Mouse (Mus musculus) forebrain, embryonic 11.5 days (tissue): ENCODE data around the gene Rprd1b. TPM values are rescaled to one million over a fixed set of nuclear protein-coding genes. Genes with fewer than 3 reads are reported as not detected.

Source experiments
- ATAC-seq: fragments of 200-750 bp; cut with Nextera tagmentation; replicated peaks from 2 replicates; pipeline ENCODE4 v1.8.0; 2017; ENCODE audit warnings: moderate TSS enrichment; ENCODE audit not compliant: low FRiP score
- DNase-seq: peaks from one replicate; pipeline ENCODE4 v3.0.0-alpha.2; 2017; ENCODE audit warnings: low spot score
- H3K27ac ChIP-seq: fragments of 300-500 bp; sonication (generic); 2 replicates; pipeline ENCODE4 v1.5.1; 2014; ENCODE audit warnings: low read depth, low read length
- H3K27me3 ChIP-seq: fragments of 300-500 bp; sonication (generic); 2 replicates; pipeline ENCODE4 v1.6.1; 2014; ENCODE audit warnings: mild to moderate bottlenecking, low read length, mixed read lengths; ENCODE audit not compliant: control insufficient read depth, insufficient read depth
- H3K36me3 ChIP-seq: fragments of 300-500 bp; sonication (generic); 2 replicates; pipeline ENCODE4 v1.6.1; 2014; ENCODE audit warnings: mild to moderate bottlenecking, low read length, moderate library complexity, mixed read lengths; ENCODE audit not compliant: control insufficient read depth, insufficient read depth
- H3K4me1 ChIP-seq: fragments of 300-500 bp; sonication (generic); replicated peaks from 2 replicates; pipeline ENCODE4 v1.6.1; 2014; ENCODE audit warnings: low read length, mixed read lengths; ENCODE audit not compliant: control insufficient read depth, insufficient read depth
- H3K4me2 ChIP-seq: fragments of 300-500 bp; sonication (generic); 2 replicates; pipeline ENCODE4 v1.6.1; 2014; ENCODE audit warnings: low read depth, mild to moderate bottlenecking, low read length, moderate library complexity, mixed read lengths; ENCODE audit not compliant: severe bottlenecking
- H3K4me3 ChIP-seq: fragments of 300-500 bp; sonication (generic); 2 replicates; pipeline ENCODE4 v1.5.1; 2014; ENCODE audit warnings: low read depth, low read length
- H3K9ac ChIP-seq: fragments of 300-500 bp; sonication (generic); 2 replicates; pipeline ENCODE4 v1.6.1; 2014; ENCODE audit warnings: low read length
- H3K9me3 ChIP-seq: fragments of 300-500 bp; sonication (generic); 2 replicates; pipeline ENCODE4 v1.6.1; 2016; ENCODE audit warnings: low read length, mixed read lengths; ENCODE audit not compliant: control insufficient read depth
- WGBS: fragments of 180-500 bp; shearing (Covaris S2); extraction: QIAGEN DNeasy Blood & Tissue Kit; methylation state at CpG from one replicate; pipeline ENCODE4 v1.1.7; 2014; 5-methylcytosine and 5-hydroxymethylcytosine counted together
- polyA plus RNA-seq: library from polyadenylated mRNA; unstranded; fragments of >200 nt; fragmentation: Nextera tagmentation; extraction: Ambion mirVana; gene quantifications from 2 replicates; pipeline ENCODE4 v1.2.1, GENCODE M21; 2014

The Rprd1b gene
- polyA plus RNA-seq, 1 experiment from 2014 or later: 65.6 TPM

GRCm38 (mm10) chr2:158174958-158175357, 146.7 kb downstream of the Rprd1b start:
- ATAC-seq: no peak
- Histone ChIP-seq H3K9ac (no peak overlapping the region), H3K4me2 (no peak overlapping the region), H3K27ac (no peak overlapping the region), H3K36me3 (no peaks in the 10 kb centered on the region), H3K4me1 (peaks cover 18% of the 10 kb centered on the region; the same call in 1 of the 2 replicates), H3K27me3 (peaks cover under 1% of the 10 kb centered on the region; the same call in 1 of the 2 replicates), H3K9me3 (no peaks in the 10 kb centered on the region), H3K4me3 (no peak overlapping the region)
- no peak for DNase-seq
- WGBS: 93% methylated on average over 15 of the region's 15 CpGs

- ATAC-seq (no peak), DNase-seq (no peak)
- Histone ChIP-seq H3K36me3 (no peaks in the 10 kb centered on the region), H3K9me3 (no peaks in the 10 kb centered on the region), H3K27ac (no peak overlapping the region), H3K27me3 (peaks cover 2% of the 10 kb centered on the region; the same call in 1 of the 2 replicates), H3K9ac (no peak overlapping the region), H3K4me2 (no peak overlapping the region), H3K4me3 (no peak overlapping the region), H3K4me1 (peaks cover 18% of the 10 kb centered on the region; the same call in 1 of the 2 replicates)
- 88% methylated on average over 3 of the region's 3 CpGs for WGBS
Observed at GRCm38 (mm10) chr2:158175433-158175832, 147.1 kb downstream of the Rprd1b start.

DNA sequence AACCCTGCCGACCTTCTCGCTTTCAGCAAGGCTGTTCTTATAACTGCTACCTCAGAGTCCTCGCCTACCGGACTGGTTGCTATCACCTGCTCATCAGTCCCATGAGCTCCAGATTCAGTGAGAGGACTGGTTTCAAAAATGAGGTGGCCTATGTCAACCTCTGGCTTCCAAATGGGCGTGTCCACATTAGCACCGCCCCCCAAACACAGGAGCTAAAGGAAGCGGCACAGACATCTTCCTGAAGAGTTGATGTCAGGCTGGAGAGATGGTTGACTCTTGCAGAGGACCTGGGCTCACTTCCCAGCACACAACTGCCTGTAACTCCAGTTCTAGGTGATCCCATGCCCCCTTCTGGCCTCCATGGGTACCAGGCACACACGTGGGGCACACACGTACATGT, 148.5 kb downstream of the Rprd1b start:
- WGBS: 94% methylated on average over 9 of the region's 9 CpGs

DNA sequence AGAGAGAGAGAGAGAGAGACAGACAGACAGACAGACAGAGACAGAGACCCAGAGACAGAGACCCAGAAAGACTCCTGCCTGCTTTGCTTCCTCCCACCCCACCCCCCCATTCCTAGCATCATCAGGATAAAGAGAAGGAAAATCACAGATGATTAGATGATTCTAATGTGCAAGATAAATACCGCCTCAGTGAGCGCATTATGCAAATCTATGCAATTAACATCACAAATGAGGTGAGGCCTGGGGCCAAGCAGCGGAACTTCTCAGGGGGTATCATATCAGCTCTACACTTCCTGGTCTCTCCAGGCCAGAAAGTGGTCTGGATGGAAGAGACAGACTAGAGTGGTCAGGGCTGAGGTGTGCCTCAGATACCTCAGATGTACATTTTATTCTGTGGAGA, 149.3 kb downstream of the Rprd1b start:
- H3K27ac ChIP-seq: no peak overlapping the region
- H3K4me2 ChIP-seq: no peak overlapping the region
- H3K36me3 ChIP-seq: no peaks in the 10 kb centered on the region
- no peak overlapping the region for H3K9ac ChIP-seq
- H3K9me3 ChIP-seq: no peaks in the 10 kb centered on the region
- ATAC-seq: no peak; the same call in 1 of the 2 replicates
- WGBS: 27% methylated on average over 3 of the region's 3 CpGs
- DNase-seq: peak; percentile 60
- peaks cover 2% of the 10 kb centered on the region; the same call in 1 of the 2 replicates for H3K27me3 ChIP-seq
- H3K4me1 ChIP-seq: peaks cover 18% of the 10 kb centered on the region; the same call in 1 of the 2 replicates
- H3K4me3 ChIP-seq: no peak overlapping the region

More for the DNA sequence above, 148.5 kb downstream of the Rprd1b start:
- DNase-seq: no peak
- H3K4me2 ChIP-seq: no peak overlapping the region
- no peak overlapping the region for H3K27ac ChIP-seq
- H3K27me3 ChIP-seq: peaks cover 2% of the 10 kb centered on the region; the same call in 1 of the 2 replicates
- H3K9me3 ChIP-seq: no peaks in the 10 kb centered on the region
- H3K9ac ChIP-seq: no peak overlapping the region
- no peaks in the 10 kb centered on the region for H3K36me3 ChIP-seq
- H3K4me1 ChIP-seq: peaks cover 18% of the 10 kb centered on the region; the same call in 1 of the 2 replicates
- no peak overlapping the region for H3K4me3 ChIP-seq
- ATAC-seq: no peak

- DNase-seq (no peak), ATAC-seq (no peak; the same call in 1 of the 2 replicates)
- 81% methylated on average over 4 of the region's 4 CpGs for WGBS
- Histone ChIP-seq H3K9me3 (no peaks in the 10 kb centered on the region), H3K27ac (no peak overlapping the region), H3K4me1 (peaks cover 18% of the 10 kb centered on the region; the same call in 1 of the 2 replicates), H3K9ac (no peak overlapping the region), H3K4me3 (no peak overlapping the region), H3K36me3 (no peaks in the 10 kb centered on the region), H3K27me3 (peaks cover 2% of the 10 kb centered on the region; the same call in 1 of the 2 replicates), H3K4me2 (no peak overlapping the region)
Observed at GRCm38 (mm10) chr2:158178139-158178538, 149.8 kb downstream of the Rprd1b start.

DNA sequence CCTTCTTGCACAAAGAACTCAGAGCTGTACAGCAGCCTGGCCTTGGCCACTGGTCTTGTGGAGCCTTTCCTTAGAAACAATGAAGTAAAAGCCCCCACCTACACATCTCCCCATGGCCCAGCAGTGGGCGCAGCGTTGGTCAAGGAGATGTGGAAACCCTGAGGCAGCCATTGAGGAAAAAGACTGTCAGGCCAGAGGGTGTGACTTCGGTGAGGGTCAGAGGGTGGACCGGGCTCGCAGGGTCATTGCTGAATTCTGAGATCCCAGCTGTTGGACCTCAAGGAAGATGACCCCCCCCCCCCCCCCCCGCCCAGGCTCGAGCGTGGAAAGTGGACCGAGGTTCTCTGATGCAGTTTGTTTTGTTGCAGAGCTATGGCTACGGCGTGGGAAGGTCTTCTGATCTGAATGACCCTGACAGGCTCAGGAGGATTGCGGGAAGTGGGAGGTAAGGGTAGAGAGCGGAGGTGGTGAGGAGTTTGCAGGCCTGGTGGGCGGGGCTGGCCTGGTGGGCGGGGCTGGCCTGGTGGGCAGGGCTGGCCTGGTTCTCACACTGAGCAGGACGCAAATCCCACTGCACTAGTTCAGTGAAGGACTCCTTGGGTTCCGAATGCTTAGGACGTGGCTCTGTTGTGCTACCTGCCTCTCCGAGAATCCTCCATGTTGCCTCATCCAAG, 150.5 kb downstream of the Rprd1b start:
- no peaks in the 10 kb centered on the region for H3K36me3 ChIP-seq
- H3K9ac ChIP-seq: no peak overlapping the region

GRCm38 (mm10) chr2:158179370-158180111, 151.2 kb downstream of the Rprd1b start:
- 29% methylated on average over 18 of the region's 18 CpGs for WGBS
- Histone ChIP-seq H3K9ac (no peak overlapping the region), H3K4me3 (peak overlapping the region; percentile 21; the same call in 1 of the 2 replicates), H3K36me3 (no peaks in the 10 kb centered on the region), H3K27me3 (peaks cover 2% of the 10 kb centered on the region; the same call in 1 of the 2 replicates), H3K27ac (no peak overlapping the region), H3K4me1 (peaks cover 18% of the 10 kb centered on the region; the same call in 1 of the 2 replicates), H3K4me2 (peak overlapping the region; percentile 46; the same call in 1 of the 2 replicates), H3K9me3 (no peaks in the 10 kb centered on the region)
- no peak; the same call in 1 of the 2 replicates for ATAC-seq
- DNase-seq: no peak

More for the DNA sequence above, 150.5 kb downstream of the Rprd1b start:
- Histone ChIP-seq H3K4me1 (peaks cover 18% of the 10 kb centered on the region; the same call in 1 of the 2 replicates), H3K4me3 (peak overlapping the region; percentile 21; the same call in 1 of the 2 replicates), H3K27me3 (peaks cover 2% of the 10 kb centered on the region; the same call in 1 of the 2 replicates), H3K27ac (no peak overlapping the region), H3K4me2 (peak overlapping the region; percentile 46; the same call in 1 of the 2 replicates), H3K9me3 (no peaks in the 10 kb centered on the region)
- DNase-seq (peak; percentile 88), ATAC-seq (peak; percentile 79)
- WGBS: 14% methylated on average over 19 of the region's 19 CpGs

DNA sequence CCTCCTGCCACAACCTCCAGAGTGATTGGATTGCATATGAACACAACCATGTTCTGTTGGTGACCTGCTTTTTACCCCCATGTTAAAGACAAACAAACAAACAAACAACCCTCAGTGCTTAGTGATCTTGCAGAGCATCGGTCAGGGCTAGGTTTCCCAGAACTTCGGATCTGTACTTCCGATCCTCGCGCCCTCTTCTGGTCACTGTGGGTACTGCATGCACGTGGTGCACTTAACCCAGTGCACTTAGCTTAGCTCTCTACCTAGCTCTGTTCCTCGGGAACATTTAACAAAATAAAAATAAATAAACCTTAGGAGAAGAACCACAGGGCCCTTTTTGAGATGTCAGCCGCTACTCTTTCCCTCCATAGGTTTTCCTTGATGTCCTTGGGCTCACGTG, 152.5 kb downstream of the Rprd1b start:
- no peak for ATAC-seq
- Histone ChIP-seq H3K4me2 (no peak overlapping the region), H3K27me3 (peaks cover 2% of the 10 kb centered on the region; the same call in 1 of the 2 replicates), H3K27ac (no peak overlapping the region), H3K9me3 (no peaks in the 10 kb centered on the region), H3K4me3 (no peak overlapping the region), H3K36me3 (no peaks in the 10 kb centered on the region), H3K9ac (no peak overlapping the region), H3K4me1 (peaks cover 18% of the 10 kb centered on the region; the same call in 1 of the 2 replicates)
- WGBS: 43% methylated on average over 9 of the region's 9 CpGs
- peak; percentile 80 for DNase-seq
